Mouse (Mus musculus): ENCODE measurements around the gene Pygm. TPM values are rescaled to one million over a fixed set of nuclear protein-coding genes. Genes with fewer than 3 reads are reported as not detected.

Gene Pygm
- polyA plus RNA-seq, 1 experiment from 2014 or later = 1.5 TPM

DNA sequence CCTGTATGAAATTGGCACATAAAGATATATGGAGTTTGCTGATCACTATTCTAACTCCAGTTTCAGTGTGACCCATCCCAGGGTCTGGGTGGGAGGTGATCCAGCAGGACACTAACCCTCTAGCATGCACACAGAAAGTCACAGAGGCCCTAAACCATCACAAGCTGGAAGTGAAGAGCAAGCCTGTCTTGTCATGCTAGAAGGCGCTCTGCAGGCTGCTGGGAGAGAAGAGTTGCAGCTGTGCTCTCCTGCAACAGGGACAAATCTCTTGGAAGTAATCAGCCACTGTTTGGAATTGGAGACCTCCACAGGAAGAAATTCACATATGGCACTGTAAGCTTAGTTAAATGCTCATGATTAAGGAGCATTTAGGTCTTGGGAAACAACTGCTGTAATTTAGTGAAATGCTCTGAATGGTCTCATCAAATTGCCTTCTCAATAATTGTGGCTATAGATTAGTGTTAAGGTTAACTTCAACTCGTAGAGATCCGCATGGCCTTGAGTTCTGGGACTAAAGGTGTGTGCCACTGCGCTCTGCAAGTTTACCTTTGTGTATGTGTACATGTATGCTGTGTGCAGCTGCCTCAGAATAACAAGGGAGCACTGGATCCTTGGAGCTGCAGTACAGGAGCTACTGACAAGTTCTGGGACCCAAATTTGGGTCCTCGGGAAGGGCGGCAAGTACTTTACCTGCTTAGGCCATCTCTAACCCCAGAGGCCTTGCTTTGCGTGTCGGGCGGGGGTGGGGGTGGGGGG is 3.6 kb upstream of the Pygm start:
- peaks cover 27% of the 10 kb centered on the region for H3K4me1 ChIP-seq
- H3K9me3 ChIP-seq = no peaks in the 10 kb centered on the region
- no peak overlapping the region for H3K27ac ChIP-seq
- H3K27me3 ChIP-seq = no peaks in the 10 kb centered on the region
- 91% methylated on average over 9 of the region's 9 CpGs for WGBS
- no peak for ATAC-seq (ENCODE audit: low FRiP score)
- H3K9ac ChIP-seq = no peak overlapping the region
- peaks cover 43% of the 10 kb centered on the region for H3K36me3 ChIP-seq (replicated peaks)
- H3K4me2 ChIP-seq = no peak overlapping the region
- H3K4me3 ChIP-seq (replicated peaks) = no peak overlapping the region

DNA sequence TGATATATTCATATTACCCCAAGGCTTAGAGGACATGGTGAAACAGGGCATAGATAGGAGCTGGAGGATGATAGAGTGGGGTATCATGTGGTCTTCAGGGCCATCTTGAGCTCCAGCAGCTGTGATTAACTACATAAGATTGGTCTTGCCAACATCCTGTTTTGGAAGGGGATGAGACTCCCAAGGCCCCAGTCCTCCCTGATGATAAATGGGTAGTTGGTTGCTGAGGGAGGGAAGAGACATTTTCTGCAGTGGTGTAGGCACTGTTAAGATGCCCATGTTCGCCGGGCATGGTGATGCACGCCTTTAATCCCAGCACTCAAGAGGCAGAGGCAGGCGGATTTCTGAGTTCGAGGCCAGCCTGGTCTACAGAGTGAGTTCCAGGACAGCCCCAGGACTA is 3.0 kb upstream of the Pygm start:
- H3K36me3 ChIP-seq (replicated peaks) = peaks cover 36% of the 10 kb centered on the region
- no peak overlapping the region for H3K9ac ChIP-seq
- 94% methylated on average over 5 of the region's 5 CpGs for WGBS
- no peak for ATAC-seq (ENCODE audit: low FRiP score)
- no peaks in the 10 kb centered on the region for H3K9me3 ChIP-seq
- H3K27me3 ChIP-seq = no peaks in the 10 kb centered on the region
- H3K4me3 ChIP-seq (replicated peaks) = no peak overlapping the region
- no peak overlapping the region for H3K27ac ChIP-seq
- H3K4me2 ChIP-seq = no peak overlapping the region
- H3K4me1 ChIP-seq = peaks cover 27% of the 10 kb centered on the region

GRCm38 (mm10) chr19:6382323-6382924 is 1.8 kb upstream of the Pygm start:
- ATAC-seq (ENCODE audit: low FRiP score) = no peak
- Histone ChIP-seq H3K9me3 (no peaks in the 10 kb centered on the region), H3K4me1 (peaks cover 19% of the 10 kb centered on the region), H3K27me3 (no peaks in the 10 kb centered on the region), H3K36me3 (replicated peaks) (peaks cover 24% of the 10 kb centered on the region), H3K27ac (peak overlapping the region; percentile 13; the same call in 1 of the 2 replicates), H3K4me2 (no peak overlapping the region), H3K4me3 (replicated peaks) (no peak overlapping the region), H3K9ac (no peak overlapping the region)
- 82% methylated on average over 4 of the region's 4 CpGs for WGBS

DNA sequence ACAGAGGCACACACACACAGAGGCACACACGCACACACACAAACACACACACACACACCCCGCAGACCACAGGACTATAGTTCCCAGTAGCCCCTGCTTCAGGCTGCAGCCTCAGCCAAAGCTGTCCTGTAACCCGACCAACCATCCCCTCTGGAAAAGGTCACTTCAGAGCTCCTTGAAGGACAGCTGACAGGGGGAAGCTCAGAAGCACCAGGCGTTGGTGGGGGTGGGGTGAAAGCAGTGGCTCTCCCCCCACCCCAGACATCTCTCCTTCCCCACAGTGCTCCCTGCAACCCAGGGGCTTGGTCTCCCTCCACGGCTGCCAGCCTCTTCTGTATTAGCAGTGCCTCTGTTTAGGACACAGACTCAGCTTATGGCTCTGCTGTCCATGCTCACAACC is 729 bp upstream of the Pygm start:
- Histone ChIP-seq H3K27me3 (0 out of 2 replicates have a peak, but pooled peaks cover 6% of the 10 kb centered on the region), H3K4me3 (replicated peaks) (no peak overlapping the region), H3K9ac (no peak overlapping the region), H3K9me3 (no peaks in the 10 kb centered on the region), H3K36me3 (replicated peaks) (peaks cover 14% of the 10 kb centered on the region), H3K27ac (no peak overlapping the region), H3K4me1 (peaks cover 15% of the 10 kb centered on the region), H3K4me2 (no peak overlapping the region)
- no peak for ATAC-seq (ENCODE audit: low FRiP score)
- 50% methylated on average over 5 of the region's 5 CpGs for WGBS

GRCm38 (mm10) chr19:6384954-6385353 is 755 bp downstream of the Pygm start:
- H3K4me2 ChIP-seq = no peak overlapping the region
- peaks cover 23% of the 10 kb centered on the region for H3K4me1 ChIP-seq
- WGBS = 88% methylated on average over 11 of the region's 11 CpGs
- no peak overlapping the region for H3K9ac ChIP-seq
- H3K36me3 ChIP-seq (replicated peaks) = peaks cover 5% of the 10 kb centered on the region; the same call in 1 of the 2 replicates
- no peak overlapping the region for H3K27ac ChIP-seq
- no peaks in the 10 kb centered on the region for H3K9me3 ChIP-seq
- no peak for ATAC-seq (ENCODE audit: low FRiP score)
- H3K4me3 ChIP-seq (replicated peaks) = no peak overlapping the region
- H3K27me3 ChIP-seq = 0 out of 2 replicates have a peak, but pooled peaks cover 10% of the 10 kb centered on the region

GRCm38 (mm10) chr19:6385419-6385818 is 1.2 kb downstream of the Pygm start:
- H3K27ac ChIP-seq = no peak overlapping the region
- H3K4me1 ChIP-seq = peaks cover 23% of the 10 kb centered on the region
- 0 out of 2 replicates have a peak, but pooled peaks cover 10% of the 10 kb centered on the region for H3K27me3 ChIP-seq
- no peak for ATAC-seq (ENCODE audit: low FRiP score)
- peaks cover 4% of the 10 kb centered on the region; the same call in 1 of the 2 replicates for H3K36me3 ChIP-seq (replicated peaks)
- no peak overlapping the region for H3K9ac ChIP-seq
- no peak overlapping the region for H3K4me3 ChIP-seq (replicated peaks)
- 81% methylated on average over 5 of the region's 5 CpGs for WGBS
- no peak overlapping the region for H3K4me2 ChIP-seq
- H3K9me3 ChIP-seq = no peaks in the 10 kb centered on the region

GRCm38 (mm10) chr19:6385821-6386220 is 1.6 kb downstream of the Pygm start:
- Histone ChIP-seq H3K36me3 (replicated peaks) (no peaks in the 10 kb centered on the region), H3K27ac (no peak overlapping the region), H3K4me2 (no peak overlapping the region), H3K9ac (no peak overlapping the region), H3K4me1 (peaks cover 23% of the 10 kb centered on the region), H3K27me3 (0 out of 2 replicates have a peak, but pooled peaks cover 10% of the 10 kb centered on the region), H3K9me3 (no peaks in the 10 kb centered on the region), H3K4me3 (replicated peaks) (no peak overlapping the region)
- no peak for ATAC-seq (ENCODE audit: low FRiP score)
- 87% methylated on average over 7 of the region's 7 CpGs for WGBS

- Histone ChIP-seq H3K4me1 (peaks cover 23% of the 10 kb centered on the region), H3K4me2 (no peak overlapping the region), H3K9me3 (no peaks in the 10 kb centered on the region), H3K4me3 (replicated peaks) (no peak overlapping the region), H3K27ac (no peak overlapping the region), H3K9ac (no peak overlapping the region), H3K36me3 (replicated peaks) (no peaks in the 10 kb centered on the region), H3K27me3 (0 out of 2 replicates have a peak, but pooled peaks cover 10% of the 10 kb centered on the region)
- 69% methylated on average over 9 of the region's 9 CpGs for WGBS
- no peak for ATAC-seq (ENCODE audit: low FRiP score)
These were observed 2.0 kb downstream of the Pygm start for GRCm38 (mm10) chr19:6386234-6386633.

DNA sequence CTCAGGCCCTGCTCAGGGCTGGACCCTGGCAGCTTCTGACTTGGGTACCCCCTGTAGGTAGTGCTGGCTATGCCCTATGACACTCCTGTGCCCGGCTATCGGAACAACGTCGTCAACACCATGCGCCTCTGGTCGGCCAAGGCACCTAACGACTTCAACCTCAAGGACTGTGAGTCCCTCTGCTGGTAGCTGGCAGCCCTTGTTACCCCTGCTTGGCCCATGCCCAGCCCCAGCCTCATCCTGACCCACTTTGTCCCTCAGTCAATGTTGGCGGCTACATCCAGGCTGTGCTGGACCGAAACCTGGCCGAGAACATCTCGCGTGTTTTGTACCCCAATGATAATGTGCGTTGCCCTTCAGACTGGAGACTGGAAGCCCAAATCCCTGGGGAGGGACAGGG is 3.8 kb downstream of the Pygm start:
- Histone ChIP-seq H3K4me1 (peaks cover 23% of the 10 kb centered on the region), H3K27ac (no peak overlapping the region), H3K36me3 (replicated peaks) (no peaks in the 10 kb centered on the region), H3K9me3 (no peaks in the 10 kb centered on the region), H3K9ac (no peak overlapping the region), H3K27me3 (0 out of 2 replicates have a peak, but pooled peaks cover 10% of the 10 kb centered on the region), H3K4me3 (replicated peaks) (no peak overlapping the region), H3K4me2 (no peak overlapping the region)
- WGBS = 86% methylated on average over 13 of the region's 13 CpGs
- ATAC-seq (ENCODE audit: low FRiP score) = no peak

DNA sequence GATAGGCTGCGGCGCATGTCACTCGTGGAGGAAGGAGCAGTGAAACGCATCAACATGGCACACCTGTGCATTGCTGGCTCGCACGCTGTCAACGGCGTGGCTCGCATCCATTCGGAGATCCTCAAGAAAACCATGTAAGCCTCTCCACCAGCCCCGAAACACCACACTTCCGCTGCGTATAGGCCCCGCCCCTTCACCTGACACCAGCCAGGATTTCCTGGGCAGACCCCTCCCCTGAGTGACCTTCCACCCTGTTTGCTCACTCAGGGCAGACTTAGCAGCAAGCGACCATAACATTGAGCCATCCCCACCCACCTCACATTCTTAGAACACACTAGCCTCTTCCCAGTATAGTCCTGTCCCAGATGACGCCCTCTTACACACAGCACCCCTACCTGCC is 5.6 kb downstream of the Pygm start:
- Histone ChIP-seq H3K4me2 (peak overlapping the region; percentile 47), H3K27ac (no peak overlapping the region), H3K9ac (no peak overlapping the region), H3K9me3 (no peaks in the 10 kb centered on the region), H3K36me3 (replicated peaks) (no peaks in the 10 kb centered on the region), H3K27me3 (0 out of 2 replicates have a peak, but pooled peaks cover 10% of the 10 kb centered on the region), H3K4me1 (peaks cover 8% of the 10 kb centered on the region; the same call in 1 of the 2 replicates), H3K4me3 (replicated peaks) (peak overlapping the region; percentile 19)
- ATAC-seq (ENCODE audit: low FRiP score) = no peak
- 6% methylated on average over 16 of the region's 16 CpGs for WGBS

- Histone ChIP-seq H3K9ac (no peak overlapping the region), H3K4me3 (replicated peaks) (no peak overlapping the region), H3K27me3 (0 out of 2 replicates have a peak, but pooled peaks cover 10% of the 10 kb centered on the region), H3K4me1 (peaks cover 8% of the 10 kb centered on the region; the same call in 1 of the 2 replicates), H3K4me2 (no peak overlapping the region), H3K9me3 (no peaks in the 10 kb centered on the region), H3K36me3 (replicated peaks) (no peaks in the 10 kb centered on the region), H3K27ac (no peak overlapping the region)
- no peak for ATAC-seq (ENCODE audit: low FRiP score)
- WGBS = 60% methylated on average over 6 of the region's 6 CpGs
These were observed 6.1 kb downstream of the Pygm start for GRCm38 (mm10) chr19:6390251-6390650.

DNA sequence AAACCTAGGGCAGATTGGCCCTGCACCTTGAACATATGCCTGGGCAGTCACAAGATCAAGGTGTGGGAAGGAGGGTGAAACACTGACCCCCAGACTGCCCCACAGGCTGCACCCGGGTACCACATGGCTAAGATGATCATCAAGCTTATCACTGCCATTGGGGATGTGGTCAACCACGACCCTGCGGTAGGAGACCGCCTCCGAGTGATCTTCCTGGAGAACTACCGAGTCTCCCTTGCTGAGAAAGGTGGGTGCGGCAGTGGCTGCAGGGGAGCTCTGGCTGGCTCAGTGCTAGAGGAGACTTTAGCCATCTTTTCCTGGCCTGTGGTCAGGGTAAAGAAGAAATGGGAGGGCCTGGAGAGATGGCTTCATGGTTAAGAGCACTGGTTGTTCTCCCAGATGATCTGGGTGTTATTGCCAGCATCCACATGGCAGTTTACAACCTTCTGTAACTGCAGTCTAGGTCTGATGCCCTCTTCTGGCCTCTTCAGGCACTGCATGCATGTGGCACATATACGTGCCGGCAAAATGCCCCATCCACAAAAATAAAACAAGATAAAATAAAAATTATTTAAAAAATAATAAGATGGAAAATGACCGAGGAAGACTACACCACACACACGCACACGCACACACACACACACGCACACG is 8.7 kb downstream of the Pygm start:
- no peak for ATAC-seq (ENCODE audit: low FRiP score)
- WGBS = 95% methylated on average over 14 of the region's 14 CpGs
- Histone ChIP-seq H3K4me1 (peaks cover 8% of the 10 kb centered on the region; the same call in 1 of the 2 replicates), H3K27ac (no peak overlapping the region), H3K9ac (no peak overlapping the region), H3K9me3 (no peaks in the 10 kb centered on the region), H3K4me2 (no peak overlapping the region), H3K4me3 (replicated peaks) (no peak overlapping the region), H3K27me3 (peaks cover 15% of the 10 kb centered on the region; the same call in 1 of the 2 replicates), H3K36me3 (replicated peaks) (no peaks in the 10 kb centered on the region)

Data from forebrain, embryonic 12.5 days (tissue).